Mouse (Mus musculus): ENCODE measurements around the gene Cog3. TPM values are rescaled to one million over a fixed set of nuclear protein-coding genes. Genes with fewer than 3 reads are reported as not detected.

The Cog3 gene
- polyA plus RNA-seq, 1 experiment from 2014 or later = 6.4 TPM

DNA sequence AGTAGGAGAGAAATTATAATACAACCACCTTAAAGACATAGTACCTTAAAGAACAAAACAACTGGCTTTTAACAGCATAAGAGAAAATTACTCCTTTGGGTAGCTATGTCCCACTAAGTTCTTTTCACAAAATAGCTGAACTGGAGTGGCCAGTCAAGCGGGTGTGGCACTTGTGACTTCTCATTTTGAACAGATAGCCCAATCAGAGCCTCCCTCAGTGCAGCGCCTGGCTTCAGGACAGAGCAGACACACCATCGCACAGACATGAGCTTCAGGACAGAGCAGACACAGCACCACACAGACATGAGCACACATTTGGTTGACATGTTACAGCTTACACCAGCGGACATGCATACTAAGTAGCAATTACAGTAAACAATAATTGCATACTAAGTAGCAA lies 3.3 kb downstream of the Cog3 start:
- ATAC-seq (ENCODE audit: low read depth) = no peak
- peaks cover 49% of the 10 kb centered on the region for H3K4me1 ChIP-seq (ENCODE audit: control insufficient read depth, low read depth, low read length)
- 32% methylated on average over 4 of the region's 4 CpGs for WGBS (ENCODE audit: insufficient replicate concordance)
- no peaks in the 10 kb centered on the region for H3K9me3 ChIP-seq (replicated peaks; ENCODE audit: control insufficient read depth, low read length)
- H3K4me3 ChIP-seq (ENCODE audit: low read depth, low read length) = no peak overlapping the region
- H3K4me2 ChIP-seq (ENCODE audit: low read depth, low read length) = no peak overlapping the region
- no peaks in the 10 kb centered on the region for H3K27me3 ChIP-seq (ENCODE audit: control insufficient read depth, insufficient read depth, low read depth, low read length)
- H3K9ac ChIP-seq (ENCODE audit: low read depth, low read length) = no peak overlapping the region
- H3K27ac ChIP-seq (ENCODE audit: low read length) = no peak overlapping the region
- H3K36me3 ChIP-seq (ENCODE audit: control insufficient read depth, insufficient read depth) = peaks cover 8% of the 10 kb centered on the region; the same call in 1 of the 2 replicates

GRCm38 (mm10) chr14:75749123-75749522 lies 5.2 kb downstream of the Cog3 start:
- Histone ChIP-seq H3K9ac (ENCODE audit: low read depth, low read length) (peak overlapping the region; percentile 37; the same call in 1 of the 2 replicates), H3K36me3 (ENCODE audit: control insufficient read depth, insufficient read depth) (peaks cover 8% of the 10 kb centered on the region), H3K27me3 (ENCODE audit: control insufficient read depth, insufficient read depth, low read depth, low read length) (no peaks in the 10 kb centered on the region), H3K9me3 (replicated peaks; ENCODE audit: control insufficient read depth, low read length) (no peaks in the 10 kb centered on the region), H3K4me1 (ENCODE audit: control insufficient read depth, low read depth, low read length) (peaks cover 49% of the 10 kb centered on the region), H3K4me2 (ENCODE audit: low read depth, low read length) (peak overlapping the region; percentile 26), H3K4me3 (ENCODE audit: low read depth, low read length) (0 out of 2 replicates have a peak overlapping the region, but pooled peaks have one; percentile 11), H3K27ac (ENCODE audit: low read length) (peak overlapping the region; percentile 66)
- peak; percentile 37 for ATAC-seq (ENCODE audit: low read depth)
- WGBS (ENCODE audit: insufficient replicate concordance) = 56% methylated on average over 4 of the region's 4 CpGs

GRCm38 (mm10) chr14:75747960-75748359 lies 6.4 kb downstream of the Cog3 start:
- peaks cover 43% of the 10 kb centered on the region for H3K4me1 ChIP-seq (ENCODE audit: control insufficient read depth, low read depth, low read length)
- H3K4me2 ChIP-seq (ENCODE audit: low read depth, low read length) = no peak overlapping the region
- H3K27ac ChIP-seq (ENCODE audit: low read length) = no peak overlapping the region
- peaks cover 8% of the 10 kb centered on the region for H3K36me3 ChIP-seq (ENCODE audit: control insufficient read depth, insufficient read depth)
- 78% methylated on average over 2 of the region's 2 CpGs for WGBS (ENCODE audit: insufficient replicate concordance)
- no peak for ATAC-seq (ENCODE audit: low read depth)
- no peak overlapping the region for H3K9ac ChIP-seq (ENCODE audit: low read depth, low read length)
- H3K4me3 ChIP-seq (ENCODE audit: low read depth, low read length) = no peak overlapping the region
- H3K9me3 ChIP-seq (replicated peaks; ENCODE audit: control insufficient read depth, low read length) = no peaks in the 10 kb centered on the region
- H3K27me3 ChIP-seq (ENCODE audit: control insufficient read depth, insufficient read depth, low read depth, low read length) = no peaks in the 10 kb centered on the region

DNA sequence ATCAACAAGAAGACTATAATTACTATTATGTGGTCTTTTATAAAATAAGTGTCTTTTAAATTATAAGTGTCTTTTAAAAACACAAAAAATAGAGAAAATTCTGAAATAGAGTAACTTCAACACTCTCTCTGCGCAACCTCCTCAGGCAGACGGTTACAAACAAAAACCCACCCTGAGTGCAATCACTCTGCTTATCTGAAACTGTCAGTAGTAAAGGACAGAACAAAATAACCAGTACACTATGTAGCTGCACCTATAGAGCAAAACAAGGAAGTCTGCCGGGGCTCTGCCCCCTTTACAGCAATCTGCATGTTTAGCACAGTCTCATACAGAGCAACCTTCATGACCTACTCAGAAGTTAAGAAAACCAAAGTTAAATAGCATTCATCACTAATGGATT lies 12.4 kb downstream of the Cog3 start:
- H3K9ac ChIP-seq (ENCODE audit: low read depth, low read length) = no peak overlapping the region
- H3K27ac ChIP-seq (ENCODE audit: low read length) = no peak overlapping the region
- H3K9me3 ChIP-seq (replicated peaks; ENCODE audit: control insufficient read depth, low read length) = no peaks in the 10 kb centered on the region
- ATAC-seq (ENCODE audit: low read depth) = peak; percentile 55
- no peak overlapping the region for H3K4me2 ChIP-seq (ENCODE audit: low read depth, low read length)
- no peak overlapping the region for H3K4me3 ChIP-seq (ENCODE audit: low read depth, low read length)
- H3K4me1 ChIP-seq (ENCODE audit: control insufficient read depth, low read depth, low read length) = no peaks in the 10 kb centered on the region
- WGBS (ENCODE audit: insufficient replicate concordance) = 47% methylated on average over 3 of the region's 3 CpGs
- no peaks in the 10 kb centered on the region for H3K27me3 ChIP-seq (ENCODE audit: control insufficient read depth, insufficient read depth, low read depth, low read length)
- peaks cover 11% of the 10 kb centered on the region for H3K36me3 ChIP-seq (ENCODE audit: control insufficient read depth, insufficient read depth)

GRCm38 (mm10) chr14:75735597-75735996 lies 18.7 kb downstream of the Cog3 start:
- H3K36me3 ChIP-seq (ENCODE audit: control insufficient read depth, insufficient read depth) = peaks cover 21% of the 10 kb centered on the region
- WGBS (ENCODE audit: insufficient replicate concordance) = 29% methylated on average over 3 of the region's 3 CpGs

GRCm38 (mm10) chr14:75732631-75733030 lies 21.7 kb downstream of the Cog3 start:
- no peak overlapping the region for H3K4me2 ChIP-seq (ENCODE audit: low read depth, low read length)
- no peak overlapping the region for H3K27ac ChIP-seq (ENCODE audit: low read length)
- no peak for ATAC-seq (ENCODE audit: low read depth)

More at GRCm38 (mm10) chr14:75735597-75735996, 18.7 kb downstream of the Cog3 start:
- H3K27ac ChIP-seq (ENCODE audit: low read length) = no peak overlapping the region
- no peak overlapping the region for H3K9ac ChIP-seq (ENCODE audit: low read depth, low read length)
- no peaks in the 10 kb centered on the region for H3K9me3 ChIP-seq (replicated peaks; ENCODE audit: control insufficient read depth, low read length)
- ATAC-seq (ENCODE audit: low read depth) = no peak
- H3K4me1 ChIP-seq (ENCODE audit: control insufficient read depth, low read depth, low read length) = no peaks in the 10 kb centered on the region
- H3K4me3 ChIP-seq (ENCODE audit: low read depth, low read length) = no peak overlapping the region
- H3K27me3 ChIP-seq (ENCODE audit: control insufficient read depth, insufficient read depth, low read depth, low read length) = no peaks in the 10 kb centered on the region
- H3K4me2 ChIP-seq (ENCODE audit: low read depth, low read length) = no peak overlapping the region

DNA sequence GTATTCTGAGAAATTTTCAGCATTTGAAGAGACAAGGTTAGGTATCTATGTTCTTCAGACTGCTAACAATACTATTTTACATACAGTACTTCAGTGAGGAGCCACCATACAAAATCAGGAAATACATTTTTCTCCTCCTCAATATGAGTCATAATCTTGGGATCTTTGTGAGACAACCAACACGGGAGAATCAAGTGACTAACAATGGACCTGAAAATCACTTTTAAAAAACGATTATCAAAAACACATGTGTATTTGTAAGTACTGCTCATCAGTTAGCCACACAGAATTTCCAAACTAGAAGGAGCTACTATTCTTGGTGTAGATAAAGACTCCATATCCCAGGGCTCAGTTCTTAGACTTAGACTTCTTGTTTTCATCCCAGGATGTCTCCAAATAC lies 23.0 kb downstream of the Cog3 start:
- H3K4me2 ChIP-seq (ENCODE audit: low read depth, low read length) = no peak overlapping the region
- no peak for ATAC-seq (ENCODE audit: low read depth)
- no peaks in the 10 kb centered on the region for H3K9me3 ChIP-seq (replicated peaks; ENCODE audit: control insufficient read depth, low read length)
- peaks cover 38% of the 10 kb centered on the region for H3K36me3 ChIP-seq (ENCODE audit: control insufficient read depth, insufficient read depth)
- 57% methylated on average over 2 of the region's 2 CpGs for WGBS (ENCODE audit: insufficient replicate concordance)
- peaks cover 2% of the 10 kb centered on the region; the same call in 1 of the 2 replicates for H3K4me1 ChIP-seq (ENCODE audit: control insufficient read depth, low read depth, low read length)
- H3K9ac ChIP-seq (ENCODE audit: low read depth, low read length) = no peak overlapping the region
- H3K27me3 ChIP-seq (ENCODE audit: control insufficient read depth, insufficient read depth, low read depth, low read length) = no peaks in the 10 kb centered on the region
- H3K4me3 ChIP-seq (ENCODE audit: low read depth, low read length) = no peak overlapping the region
- H3K27ac ChIP-seq (ENCODE audit: low read length) = no peak overlapping the region

More at GRCm38 (mm10) chr14:75732631-75733030, 21.7 kb downstream of the Cog3 start:
- H3K4me3 ChIP-seq (ENCODE audit: low read depth, low read length) = no peak overlapping the region
- H3K36me3 ChIP-seq (ENCODE audit: control insufficient read depth, insufficient read depth) = peaks cover 38% of the 10 kb centered on the region
- H3K27me3 ChIP-seq (ENCODE audit: control insufficient read depth, insufficient read depth, low read depth, low read length) = no peaks in the 10 kb centered on the region
- H3K9me3 ChIP-seq (replicated peaks; ENCODE audit: control insufficient read depth, low read length) = no peaks in the 10 kb centered on the region
- 82% methylated on average over 7 of the region's 7 CpGs for WGBS (ENCODE audit: insufficient replicate concordance)
- peaks cover 2% of the 10 kb centered on the region; the same call in 1 of the 2 replicates for H3K4me1 ChIP-seq (ENCODE audit: control insufficient read depth, low read depth, low read length)
- H3K9ac ChIP-seq (ENCODE audit: low read depth, low read length) = no peak overlapping the region

- Histone ChIP-seq H3K27me3 (ENCODE audit: control insufficient read depth, insufficient read depth, low read depth, low read length) (no peaks in the 10 kb centered on the region), H3K9ac (ENCODE audit: low read depth, low read length) (no peak overlapping the region), H3K4me1 (ENCODE audit: control insufficient read depth, low read depth, low read length) (peaks cover 2% of the 10 kb centered on the region; the same call in 1 of the 2 replicates), H3K27ac (ENCODE audit: low read length) (no peak overlapping the region), H3K4me2 (ENCODE audit: low read depth, low read length) (no peak overlapping the region), H3K4me3 (ENCODE audit: low read depth, low read length) (no peak overlapping the region), H3K9me3 (replicated peaks; ENCODE audit: control insufficient read depth, low read length) (no peaks in the 10 kb centered on the region), H3K36me3 (ENCODE audit: control insufficient read depth, insufficient read depth) (peaks cover 36% of the 10 kb centered on the region)
- ATAC-seq (ENCODE audit: low read depth) = no peak
- WGBS (ENCODE audit: insufficient replicate concordance) = 82% methylated on average over 5 of the region's 5 CpGs
These were observed 26.2 kb downstream of the Cog3 start for GRCm38 (mm10) chr14:75728111-75728510.

- no peak for ATAC-seq (ENCODE audit: low read depth)
- H3K36me3 ChIP-seq (ENCODE audit: control insufficient read depth, insufficient read depth) = peaks cover 34% of the 10 kb centered on the region
- no peak overlapping the region for H3K4me3 ChIP-seq (ENCODE audit: low read depth, low read length)
- H3K9ac ChIP-seq (ENCODE audit: low read depth, low read length) = no peak overlapping the region
- no peak overlapping the region for H3K27ac ChIP-seq (ENCODE audit: low read length)
- H3K9me3 ChIP-seq (replicated peaks; ENCODE audit: control insufficient read depth, low read length) = no peaks in the 10 kb centered on the region
- H3K4me1 ChIP-seq (ENCODE audit: control insufficient read depth, low read depth, low read length) = peaks cover 2% of the 10 kb centered on the region; the same call in 1 of the 2 replicates
- no peak overlapping the region for H3K4me2 ChIP-seq (ENCODE audit: low read depth, low read length)
- 55% methylated on average over 4 of the region's 4 CpGs for WGBS (ENCODE audit: insufficient replicate concordance)
- H3K27me3 ChIP-seq (ENCODE audit: control insufficient read depth, insufficient read depth, low read depth, low read length) = no peaks in the 10 kb centered on the region
These were observed 27.3 kb downstream of the Cog3 start for GRCm38 (mm10) chr14:75727046-75727445.

Data from liver, embryonic 16.5 days (tissue).